Mouse (Mus musculus): ENCODE data around the gene Tnp2. TPM values are rescaled to one million over a fixed set of nuclear protein-coding genes. Genes with fewer than 3 reads are reported as not detected.
A peak's percentile ranks its signal among the peaks of the same experiment; 100 is the strongest.

Gene Tnp2
- polyA plus RNA-seq (2014; fragmentation: Nextera tagmentation; extraction: Ambion mirVana) = not detected in 2 replicates

GRCm38 (mm10) chr16:10788271-10788670, at the start of gene Tnp2:
TSS of gene Tnp2 (minus strand) at chr16:10788660.
- no peak for ATAC-seq (ENCODE audit: low read depth)

DNA sequence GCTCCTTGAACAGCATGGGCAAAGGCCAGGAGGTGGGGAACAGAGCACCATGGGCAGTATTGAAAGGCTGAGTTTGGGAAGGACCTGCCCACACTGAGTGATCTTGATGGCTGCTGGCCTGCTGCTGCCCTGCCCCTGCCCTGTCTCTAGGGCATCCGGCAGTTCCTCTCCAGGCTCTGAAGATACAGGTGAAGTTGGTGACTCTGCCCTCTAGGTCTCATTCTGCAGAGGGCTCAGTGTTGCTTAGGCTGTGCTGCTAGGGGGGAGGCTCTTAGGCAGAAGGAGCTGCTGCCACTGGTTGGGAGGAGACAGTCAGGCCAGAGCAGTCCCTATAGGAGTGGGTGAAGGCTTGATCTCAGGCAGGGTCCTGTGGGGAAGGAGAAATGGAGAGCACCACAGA, 49.4 kb upstream of the Tnp2 start:
- H3K4me1 ChIP-seq (ENCODE audit: control insufficient read depth, insufficient read depth, low read length) = no peaks in the 10 kb centered on the region
- no peaks in the 10 kb centered on the region for H3K36me3 ChIP-seq (ENCODE audit: control insufficient read depth, insufficient read depth, low read length)
- 78% methylated on average over 1 of the region's 1 CpGs for WGBS
- no peaks in the 10 kb centered on the region for H3K27me3 ChIP-seq (ENCODE audit: control insufficient read depth, insufficient read depth, low read length)
- H3K27ac ChIP-seq (ENCODE audit: low read depth, low read length) = no peak overlapping the region
- H3K4me3 ChIP-seq (ENCODE audit: low read depth, low read length) = no peak overlapping the region
- ATAC-seq (ENCODE audit: low read depth) = no peak
- H3K9ac ChIP-seq (replicated peaks; ENCODE audit: low read depth, low read length) = no peak overlapping the region
- H3K9me3 ChIP-seq (ENCODE audit: control insufficient read depth, low read length) = no peaks in the 10 kb centered on the region
- no peak overlapping the region for H3K4me2 ChIP-seq (ENCODE audit: low read depth, low read length)

More at GRCm38 (mm10) chr16:10788271-10788670, at the start of gene Tnp2:
- no peak within 1 kb of the TSS for H3K9ac ChIP-seq (replicated peaks; ENCODE audit: low read depth, low read length)
- WGBS = 51% methylated on average over 16 of the region's 16 CpGs
- no peaks in the 10 kb centered on the region for H3K9me3 ChIP-seq (ENCODE audit: control insufficient read depth, low read length)
- peaks cover 6% of the 10 kb centered on the region for H3K4me1 ChIP-seq (ENCODE audit: control insufficient read depth, insufficient read depth, low read length)
- no peaks in the 10 kb centered on the region for H3K36me3 ChIP-seq (ENCODE audit: control insufficient read depth, insufficient read depth, low read length)
- H3K4me2 ChIP-seq (ENCODE audit: low read depth, low read length) = no peak within 1 kb of the TSS
- 0 out of 2 replicates have a peak, but pooled peaks cover 1% of the 10 kb centered on the region for H3K27me3 ChIP-seq (ENCODE audit: control insufficient read depth, insufficient read depth, low read length)
- H3K4me3 ChIP-seq (ENCODE audit: low read depth, low read length) = no peak within 1 kb of the TSS
- no peak within 1 kb of the TSS for H3K27ac ChIP-seq (ENCODE audit: low read depth, low read length)

DNA sequence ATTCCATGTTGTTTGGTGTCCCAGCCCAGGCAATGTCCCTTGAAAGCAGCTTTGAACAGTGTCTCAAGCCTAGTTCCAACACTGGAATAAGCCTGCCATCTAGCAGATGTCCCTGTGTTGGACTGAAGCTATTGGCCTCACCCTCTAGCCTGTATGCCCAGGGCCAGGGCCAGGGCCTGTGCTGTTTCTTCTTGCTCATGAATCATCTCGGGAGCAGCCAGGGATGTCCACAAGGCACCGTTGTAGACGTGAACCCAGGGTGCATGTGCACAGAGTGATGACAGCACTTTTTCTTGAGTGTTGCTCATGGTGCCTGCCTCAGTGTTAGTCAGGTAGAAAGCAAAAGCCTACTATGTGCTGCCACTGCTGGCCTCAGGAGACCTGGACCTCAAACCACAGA, 48.8 kb upstream of the Tnp2 start:
- no peak for ATAC-seq (ENCODE audit: low read depth)
- no peaks in the 10 kb centered on the region for H3K36me3 ChIP-seq (ENCODE audit: control insufficient read depth, insufficient read depth, low read length)
- 78% methylated on average over 3 of the region's 3 CpGs for WGBS
- no peaks in the 10 kb centered on the region for H3K27me3 ChIP-seq (ENCODE audit: control insufficient read depth, insufficient read depth, low read length)
- no peak overlapping the region for H3K9ac ChIP-seq (replicated peaks; ENCODE audit: low read depth, low read length)
- no peak overlapping the region for H3K27ac ChIP-seq (ENCODE audit: low read depth, low read length)
- H3K4me1 ChIP-seq (ENCODE audit: control insufficient read depth, insufficient read depth, low read length) = no peaks in the 10 kb centered on the region
- no peak overlapping the region for H3K4me3 ChIP-seq (ENCODE audit: low read depth, low read length)
- no peaks in the 10 kb centered on the region for H3K9me3 ChIP-seq (ENCODE audit: control insufficient read depth, low read length)
- H3K4me2 ChIP-seq (ENCODE audit: low read depth, low read length) = no peak overlapping the region

- no peak for ATAC-seq (ENCODE audit: low read depth)
- no peaks in the 10 kb centered on the region for H3K27me3 ChIP-seq (ENCODE audit: control insufficient read depth, insufficient read depth, low read length)
- H3K9me3 ChIP-seq (ENCODE audit: control insufficient read depth, low read length) = no peaks in the 10 kb centered on the region
- H3K4me1 ChIP-seq (ENCODE audit: control insufficient read depth, insufficient read depth, low read length) = no peaks in the 10 kb centered on the region
- 92% methylated on average over 3 of the region's 3 CpGs for WGBS
- H3K9ac ChIP-seq (replicated peaks; ENCODE audit: low read depth, low read length) = no peak overlapping the region
- H3K4me2 ChIP-seq (ENCODE audit: low read depth, low read length) = no peak overlapping the region
- no peaks in the 10 kb centered on the region for H3K36me3 ChIP-seq (ENCODE audit: control insufficient read depth, insufficient read depth, low read length)
- no peak overlapping the region for H3K4me3 ChIP-seq (ENCODE audit: low read depth, low read length)
- H3K27ac ChIP-seq (ENCODE audit: low read depth, low read length) = no peak overlapping the region
Measured at GRCm38 (mm10) chr16:10836388-10836787, 47.9 kb upstream of the Tnp2 start.

- H3K4me1 ChIP-seq (ENCODE audit: control insufficient read depth, insufficient read depth, low read length) = no peaks in the 10 kb centered on the region
- peak within 1 kb of the TSS; percentile 95 for H3K4me2 ChIP-seq (ENCODE audit: low read depth, low read length)
- no peaks in the 10 kb centered on the region for H3K36me3 ChIP-seq (ENCODE audit: control insufficient read depth, insufficient read depth, low read length)
- H3K4me3 ChIP-seq (ENCODE audit: low read depth, low read length) = peak within 1 kb of the TSS; percentile 68
- no peaks in the 10 kb centered on the region for H3K27me3 ChIP-seq (ENCODE audit: control insufficient read depth, insufficient read depth, low read length)
- no peaks in the 10 kb centered on the region for H3K9me3 ChIP-seq (ENCODE audit: control insufficient read depth, low read length)
- H3K27ac ChIP-seq (ENCODE audit: low read depth, low read length) = no peak within 1 kb of the TSS
- ATAC-seq (ENCODE audit: low read depth) = peak; percentile 96
- H3K9ac ChIP-seq (replicated peaks; ENCODE audit: low read depth, low read length) = peak within 1 kb of the TSS; percentile 37; the same call in 1 of the 2 replicates
- WGBS = under 1% methylated on average over 48 of the region's 69 CpGs
Measured at GRCm38 (mm10) chr16:10834911-10835587, 46.6 kb upstream of the Tnp2 start, which contains the start of gene Rmi2. TSS of gene Rmi2 (plus strand) at chr16:10835059.

- H3K9ac ChIP-seq (replicated peaks; ENCODE audit: low read depth, low read length) = no peak overlapping the region
- 8% methylated on average over 12 of the region's 12 CpGs for WGBS
Measured at GRCm38 (mm10) chr16:10834542-10834910, 46.1 kb upstream of the Tnp2 start.

DNA sequence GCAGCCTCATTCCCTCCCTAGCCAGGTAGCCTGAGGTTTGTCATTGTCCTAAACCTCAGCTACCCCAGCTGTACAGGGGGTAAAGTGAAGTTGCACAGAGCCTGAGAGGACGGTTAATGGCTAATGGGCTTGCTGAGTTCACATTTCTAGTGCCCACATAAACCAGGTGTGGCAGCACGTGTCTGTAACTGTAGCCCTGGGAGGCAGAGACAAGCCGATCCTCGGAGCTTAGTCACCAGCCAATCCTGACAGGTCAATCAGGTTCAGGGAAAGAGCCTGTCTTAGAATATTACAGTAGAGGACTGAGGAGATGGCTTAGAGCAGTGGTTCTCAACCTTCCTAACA, 40.0 kb upstream of the Tnp2 start:
- Histone ChIP-seq H3K4me1 (ENCODE audit: control insufficient read depth, insufficient read depth, low read length) (no peaks in the 10 kb centered on the region), H3K27me3 (ENCODE audit: control insufficient read depth, insufficient read depth, low read length) (no peaks in the 10 kb centered on the region), H3K9me3 (ENCODE audit: control insufficient read depth, low read length) (no peaks in the 10 kb centered on the region), H3K36me3 (ENCODE audit: control insufficient read depth, insufficient read depth, low read length) (no peaks in the 10 kb centered on the region), H3K4me2 (ENCODE audit: low read depth, low read length) (no peak overlapping the region), H3K4me3 (ENCODE audit: low read depth, low read length) (no peak overlapping the region), H3K27ac (ENCODE audit: low read depth, low read length) (no peak overlapping the region), H3K9ac (replicated peaks; ENCODE audit: low read depth, low read length) (no peak overlapping the region)
- ATAC-seq (ENCODE audit: low read depth) = no peak
- 75% methylated on average over 4 of the region's 4 CpGs for WGBS

More at GRCm38 (mm10) chr16:10834542-10834910, 46.1 kb upstream of the Tnp2 start:
- Histone ChIP-seq H3K4me3 (ENCODE audit: low read depth, low read length) (peak overlapping the region; percentile 68), H3K9me3 (ENCODE audit: control insufficient read depth, low read length) (no peaks in the 10 kb centered on the region), H3K27ac (ENCODE audit: low read depth, low read length) (no peak overlapping the region), H3K36me3 (ENCODE audit: control insufficient read depth, insufficient read depth, low read length) (no peaks in the 10 kb centered on the region), H3K4me1 (ENCODE audit: control insufficient read depth, insufficient read depth, low read length) (no peaks in the 10 kb centered on the region), H3K27me3 (ENCODE audit: control insufficient read depth, insufficient read depth, low read length) (no peaks in the 10 kb centered on the region), H3K4me2 (ENCODE audit: low read depth, low read length) (peak overlapping the region; percentile 95)
- ATAC-seq (ENCODE audit: low read depth) = no peak

DNA sequence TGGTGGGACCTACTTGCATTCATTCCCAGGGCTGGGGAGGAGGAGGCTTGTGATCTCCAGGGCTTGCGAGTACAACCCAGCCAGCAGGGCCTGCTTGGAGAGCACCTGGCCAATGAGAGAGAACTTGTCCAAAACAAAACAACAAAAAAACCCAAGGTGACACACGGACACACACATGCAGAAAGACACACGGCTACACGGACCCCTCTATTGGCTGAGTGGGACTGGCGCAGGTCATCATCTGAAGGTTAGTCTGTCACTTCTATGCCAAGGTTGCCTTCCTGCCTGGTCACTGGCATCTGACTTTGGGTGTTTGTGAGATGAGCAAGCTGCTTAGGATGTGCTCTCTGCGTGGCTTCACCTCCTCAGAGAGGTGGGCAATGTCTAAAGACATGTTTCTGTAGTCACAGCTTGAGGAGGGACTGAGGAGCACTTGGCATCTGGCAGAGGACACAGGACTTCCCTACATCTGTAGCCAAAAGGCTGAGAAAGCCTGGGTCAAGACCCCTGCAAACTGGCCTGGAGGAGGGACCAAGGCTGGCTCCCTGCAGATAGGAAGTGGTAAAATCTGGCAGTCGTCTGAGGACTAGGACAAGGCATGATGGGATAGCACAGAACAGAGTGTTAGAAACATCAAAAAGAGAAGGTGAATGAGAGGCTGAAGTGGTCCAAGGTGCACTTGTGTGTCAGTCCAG, 39.5 kb upstream of the Tnp2 start:
- Histone ChIP-seq H3K27ac (ENCODE audit: low read depth, low read length) (no peak overlapping the region), H3K36me3 (ENCODE audit: control insufficient read depth, insufficient read depth, low read length) (no peaks in the 10 kb centered on the region), H3K4me3 (ENCODE audit: low read depth, low read length) (no peak overlapping the region), H3K4me2 (ENCODE audit: low read depth, low read length) (no peak overlapping the region), H3K4me1 (ENCODE audit: control insufficient read depth, insufficient read depth, low read length) (no peaks in the 10 kb centered on the region), H3K9me3 (ENCODE audit: control insufficient read depth, low read length) (no peaks in the 10 kb centered on the region), H3K9ac (replicated peaks; ENCODE audit: low read depth, low read length) (no peak overlapping the region), H3K27me3 (ENCODE audit: control insufficient read depth, insufficient read depth, low read length) (no peaks in the 10 kb centered on the region)
- WGBS = 78% methylated on average over 7 of the region's 7 CpGs
- no peak for ATAC-seq (ENCODE audit: low read depth)

DNA sequence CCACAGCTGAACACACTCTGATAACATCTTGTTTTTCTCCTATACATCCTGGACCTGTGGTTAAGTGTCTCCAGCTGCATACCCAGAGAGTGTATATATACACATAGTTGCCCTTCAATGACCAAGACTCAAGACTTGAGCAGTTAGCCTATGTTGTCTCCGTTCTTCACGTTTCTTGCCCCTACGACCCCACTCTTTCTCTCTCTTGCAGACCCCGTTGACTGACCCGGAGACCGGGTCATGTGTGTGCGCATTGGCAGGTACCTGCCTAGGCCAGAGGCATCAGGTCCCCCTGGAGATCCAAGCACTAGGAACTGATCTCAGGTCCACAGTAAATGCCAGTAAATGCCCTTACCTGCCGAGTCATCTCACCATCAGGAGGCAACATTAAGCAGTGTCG, 38.8 kb upstream of the Tnp2 start:
- Histone ChIP-seq H3K36me3 (ENCODE audit: control insufficient read depth, insufficient read depth, low read length) (no peaks in the 10 kb centered on the region), H3K4me3 (ENCODE audit: low read depth, low read length) (no peak overlapping the region), H3K27ac (ENCODE audit: low read depth, low read length) (no peak overlapping the region), H3K9me3 (ENCODE audit: control insufficient read depth, low read length) (no peaks in the 10 kb centered on the region), H3K9ac (replicated peaks; ENCODE audit: low read depth, low read length) (no peak overlapping the region), H3K4me2 (ENCODE audit: low read depth, low read length) (no peak overlapping the region), H3K4me1 (ENCODE audit: control insufficient read depth, insufficient read depth, low read length) (no peaks in the 10 kb centered on the region), H3K27me3 (ENCODE audit: control insufficient read depth, insufficient read depth, low read length) (no peaks in the 10 kb centered on the region)
- 94% methylated on average over 9 of the region's 9 CpGs for WGBS
- no peak for ATAC-seq (ENCODE audit: low read depth)

Measured in neural tube, embryonic 14.5 days (tissue).